Mouse (Mus musculus): ENCODE data around the gene Cdkn2b. TPM values are rescaled to one million over a fixed set of nuclear protein-coding genes. Genes with fewer than 3 reads are reported as not detected.

Gene Cdkn2b
- polyA plus RNA-seq, 1 experiment = 67.3 TPM

DNA sequence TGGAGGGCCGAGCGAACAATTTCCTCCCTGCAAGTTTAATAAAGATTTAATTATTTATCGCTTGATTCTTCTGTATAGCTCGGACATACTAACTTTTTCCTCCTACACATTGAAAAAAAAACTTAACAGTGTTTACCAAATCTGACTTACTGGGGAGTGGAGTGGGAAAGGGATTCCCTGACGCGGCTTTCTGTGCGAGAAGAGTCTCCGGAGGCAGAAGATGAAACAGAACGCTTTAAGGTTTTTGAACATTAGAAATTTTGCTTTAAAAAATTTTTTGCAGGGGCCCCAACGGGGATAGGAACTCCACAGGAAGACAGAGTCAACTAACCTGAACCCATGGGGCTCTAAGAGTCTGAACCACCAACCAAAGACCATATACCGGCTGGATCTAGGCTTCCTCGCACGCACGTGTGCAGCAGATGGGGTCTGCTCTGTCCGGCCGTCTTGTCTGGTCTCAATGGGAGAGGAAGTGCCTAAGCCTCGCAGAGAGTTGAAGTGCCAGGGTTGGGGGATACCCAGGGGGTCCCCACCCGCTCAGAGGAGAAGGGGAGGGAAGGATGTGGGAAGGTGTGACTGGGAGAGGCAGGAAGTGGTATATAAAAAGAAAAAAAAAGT lies 38.6 kb downstream of the Cdkn2b start:
- TF ChIP-seq POLR2A (IDR thresholded peaks at IDR 0.05; ENCODE audit: borderline replicate concordance, extremely low read depth, low read depth, low read length) (no peak), CTCF (IDR thresholded peaks at IDR 0.05; ENCODE audit: insufficient read depth, low read length) (no peak)
- Histone ChIP-seq H3K4me1 (ENCODE audit: control insufficient read depth, insufficient read depth, low read length) (0 out of 2 replicates have a peak, but pooled peaks cover 2% of the 10 kb centered on the region), H3K4me3 (replicated peaks; ENCODE audit: extremely low read depth, low read depth, low read length) (no peak overlapping the region)
- no peak for DNase-seq
- 9% methylated on average over 18 of the region's 18 CpGs for WGBS

GRCm38 (mm10) chr4:89257768-89258167 lies 53.1 kb downstream of the Cdkn2b start:
- no peak overlapping the region for H3K4me3 ChIP-seq (replicated peaks; ENCODE audit: extremely low read depth, low read depth, low read length)
- TF ChIP-seq CTCF (IDR thresholded peaks at IDR 0.05; ENCODE audit: insufficient read depth, low read length) = no peak
- TF ChIP-seq POLR2A (IDR thresholded peaks at IDR 0.05; ENCODE audit: borderline replicate concordance, extremely low read depth, low read depth, low read length) = no peak
- no peaks in the 10 kb centered on the region for H3K4me1 ChIP-seq (ENCODE audit: control insufficient read depth, insufficient read depth, low read length)
- DNase-seq = no peak
- 59% methylated on average over 1 of the region's 1 CpGs for WGBS

Other genes starting within 250 kb of the Cdkn2b start
- 3.1 and 4.2 TPM in 2 replicates for gene Mtap, start 173.9 kb downstream of the Cdkn2b start, polyA plus RNA-seq (2012; rRNA removed)
- 5.1 and 12.3 TPM in 2 replicates for gene Cdkn2a, start 16.4 kb downstream of the Cdkn2b start, polyA plus RNA-seq (2012; rRNA removed)